Mouse (Mus musculus) kidney, embryonic 16.5 days (tissue): ENCODE data around the gene Endog. TPM values are rescaled to one million over a fixed set of nuclear protein-coding genes. Genes with fewer than 3 reads are reported as not detected.
"Not testable (repeated sequence)": the region's sequence is repeated elsewhere in the genome, so short reads cannot be mapped to it uniquely, and the experiment has no call there.

ENCODE experiments used
- ATAC-seq: fragments of 200-750 bp; cut with Nextera tagmentation; 2 replicates; pipeline ENCODE4 v1.8.0; 2017; ENCODE audit warnings: moderate TSS enrichment; ENCODE audit not compliant: low FRiP score, low TSS enrichment
- H3K27ac ChIP-seq: fragments of 300-500 bp; sonication (generic); 2 replicates; pipeline ENCODE4 v1.5.1; 2014; ENCODE audit warnings: low read length
- H3K27me3 ChIP-seq: fragments of 300-500 bp; sonication (generic); 2 replicates; pipeline ENCODE4 v1.6.1; 2014; ENCODE audit warnings: low read length, control low read depth, mixed read lengths; ENCODE audit not compliant: insufficient read depth
- H3K36me3 ChIP-seq: fragments of 300-500 bp; sonication (generic); 2 replicates; pipeline ENCODE4 v1.6.1; 2014; ENCODE audit warnings: low read length, control low read depth, mixed read lengths; ENCODE audit not compliant: insufficient read depth
- H3K4me1 ChIP-seq: fragments of 300-500 bp; sonication (generic); 2 replicates; pipeline ENCODE4 v1.6.1; 2014; ENCODE audit warnings: low read length, control low read depth, mixed read lengths; ENCODE audit not compliant: insufficient read depth
- H3K4me2 ChIP-seq: fragments of 300-500 bp; sonication (generic); replicated peaks from 2 replicates; pipeline ENCODE4 v1.6.1; 2014; ENCODE audit warnings: low read depth, low read length
- H3K4me3 ChIP-seq: fragments of 300-500 bp; sonication (generic); 2 replicates; pipeline ENCODE4 v1.5.1; 2014; ENCODE audit warnings: mild to moderate bottlenecking, low read length
- H3K9ac ChIP-seq: fragments of 300-500 bp; sonication (generic); replicated peaks from 2 replicates; pipeline ENCODE4 v1.6.1; 2014; ENCODE audit warnings: low read length
- H3K9me3 ChIP-seq: fragments of 300-500 bp; sonication (generic); 2 replicates; pipeline ENCODE4 v1.6.1; 2016; ENCODE audit warnings: low read length, control low read depth
- WGBS: fragments of 180-500 bp; shearing (Covaris S2); extraction: QIAGEN DNeasy Blood & Tissue Kit; methylation state at CpG from one replicate; pipeline ENCODE4 v1.1.7; 2014; 5-methylcytosine and 5-hydroxymethylcytosine counted together
- polyA plus RNA-seq: library from polyadenylated mRNA; unstranded; fragments of >200 nt; fragmentation: Nextera tagmentation; extraction: Ambion mirVana; gene quantifications from 2 replicates; pipeline ENCODE4 v1.2.1, GENCODE M21; 2015

Gene Endog
- polyA plus RNA-seq, 1 experiment from 2014 or later: 22.8 TPM

DNA sequence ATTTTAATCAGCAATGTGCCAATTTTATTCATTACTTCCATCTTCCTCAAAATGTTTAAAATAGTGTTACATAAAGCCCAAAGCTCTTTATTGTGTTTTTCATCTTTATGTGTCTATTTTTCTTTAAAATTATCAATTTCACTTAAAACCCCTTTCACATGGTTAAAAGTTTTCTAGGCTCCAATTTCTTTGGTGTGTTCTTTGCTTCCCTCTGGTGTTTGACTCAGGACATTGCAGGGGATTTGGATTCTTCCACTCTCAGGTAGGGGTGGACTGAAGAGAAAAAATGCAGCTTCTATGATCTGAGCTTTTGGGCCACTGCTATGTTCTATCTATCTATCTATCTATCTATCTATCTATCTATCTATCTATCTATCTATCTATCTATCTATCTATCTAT lies 9.5 kb upstream of the Endog start:
- Histone ChIP-seq H3K36me3 (no peaks in the 10 kb centered on the region), H3K4me2 (no peak overlapping the region), H3K27me3 (no peaks in the 10 kb centered on the region), H3K4me3 (no peak overlapping the region), H3K9me3 (peaks cover 11% of the 10 kb centered on the region), H3K4me1 (no peaks in the 10 kb centered on the region), H3K27ac (no peak overlapping the region), H3K9ac (no peak overlapping the region)
- no peak for ATAC-seq

DNA sequence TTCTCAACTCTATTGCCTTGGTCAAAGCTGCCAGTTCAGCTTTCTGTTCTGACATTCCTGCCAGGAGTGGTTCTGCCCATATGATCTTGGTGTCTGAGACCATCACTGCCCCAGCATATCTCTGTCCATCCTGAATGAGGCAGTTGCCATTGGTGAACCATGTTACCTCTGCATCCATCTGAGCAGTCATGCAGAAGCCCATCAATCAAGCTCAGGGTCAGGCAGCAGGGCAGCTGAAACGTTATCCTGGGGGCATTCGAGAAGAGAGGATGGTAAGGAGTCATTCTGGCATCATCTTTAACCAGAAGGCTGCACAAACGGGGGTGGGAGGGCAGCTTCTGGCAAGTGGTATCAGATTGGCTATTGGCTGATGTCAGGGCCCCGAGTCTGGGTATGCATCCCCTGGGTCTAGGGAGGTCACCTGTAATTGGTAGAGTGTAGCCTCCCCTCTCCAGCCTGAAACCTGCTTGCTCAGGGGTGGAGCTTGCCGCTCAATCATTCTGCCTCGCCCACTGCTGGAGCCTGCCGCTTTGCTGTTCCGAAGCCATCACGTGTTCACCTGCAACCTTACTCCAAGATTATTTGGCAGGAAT lies 6.9 kb upstream of the Endog start:
- no peaks in the 10 kb centered on the region for H3K27me3 ChIP-seq
- WGBS: 26% methylated on average over 9 of the region's 9 CpGs
- H3K27ac ChIP-seq: no peak overlapping the region
- no peak overlapping the region for H3K4me2 ChIP-seq
- H3K4me3 ChIP-seq: no peak overlapping the region
- peak; percentile 79 for ATAC-seq
- H3K4me1 ChIP-seq: no peaks in the 10 kb centered on the region
- H3K36me3 ChIP-seq: no peaks in the 10 kb centered on the region
- H3K9ac ChIP-seq: no peak overlapping the region
- H3K9me3 ChIP-seq: peaks cover 16% of the 10 kb centered on the region

DNA sequence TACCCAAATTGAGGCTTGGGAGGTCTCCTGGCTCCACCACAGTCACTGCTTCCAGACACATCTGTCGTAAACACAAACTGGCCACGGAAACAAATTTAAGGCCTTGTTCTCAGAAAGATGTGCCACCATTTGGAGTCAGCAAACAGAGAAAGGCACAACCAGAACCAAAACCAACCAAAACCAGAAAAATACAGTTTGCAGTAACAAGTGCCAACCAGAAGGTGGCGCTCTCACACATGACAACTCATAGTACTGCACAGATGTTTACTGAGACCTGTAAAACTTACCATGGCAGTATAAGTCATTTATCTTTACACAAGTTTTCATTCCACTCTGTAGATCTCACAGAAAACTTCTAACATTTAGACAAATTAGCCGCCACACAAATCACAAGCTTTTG lies 4.6 kb upstream of the Endog start:
- Histone ChIP-seq H3K4me2 (no peak overlapping the region), H3K4me1 (no peaks in the 10 kb centered on the region), H3K9ac (no peak overlapping the region), H3K9me3 (peaks cover 16% of the 10 kb centered on the region), H3K4me3 (no peak overlapping the region), H3K27me3 (no peaks in the 10 kb centered on the region), H3K36me3 (no peaks in the 10 kb centered on the region), H3K27ac (no peak overlapping the region)
- ATAC-seq: no peak
- 59% methylated on average over 4 of the region's 4 CpGs for WGBS

DNA sequence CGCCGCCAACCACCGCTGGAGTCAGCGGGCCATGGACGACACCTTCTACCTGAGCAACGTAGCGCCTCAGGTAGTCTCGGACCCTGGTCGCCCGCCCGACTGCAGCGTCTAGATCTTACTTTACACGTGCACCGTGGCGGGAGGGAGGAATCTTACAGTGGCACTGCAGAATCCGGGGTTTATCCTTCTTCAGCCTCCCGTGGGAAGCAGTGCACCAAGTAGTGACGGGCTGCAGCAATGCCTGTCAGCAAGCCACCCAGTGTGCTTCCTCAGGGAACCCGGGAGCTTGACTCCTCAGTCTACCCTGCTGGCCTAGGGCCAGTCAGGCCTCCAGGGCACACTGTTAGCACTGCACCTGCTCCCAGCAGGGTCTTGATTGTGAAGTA lies 697 bp downstream of the Endog start:
- Histone ChIP-seq H3K36me3 (peaks cover 42% of the 10 kb centered on the region), H3K4me2 (peak overlapping the region; percentile 98), H3K27me3 (no peaks in the 10 kb centered on the region), H3K4me1 (peaks cover 9% of the 10 kb centered on the region), H3K4me3 (peak overlapping the region; percentile 65), H3K27ac (peak overlapping the region; percentile 82), H3K9ac (peak overlapping the region; percentile 84), H3K9me3 (peaks cover 8% of the 10 kb centered on the region; the same call in 1 of the 2 replicates)
- under 1% methylated on average over 19 of the region's 19 CpGs for WGBS
- ATAC-seq: no peak

DNA sequence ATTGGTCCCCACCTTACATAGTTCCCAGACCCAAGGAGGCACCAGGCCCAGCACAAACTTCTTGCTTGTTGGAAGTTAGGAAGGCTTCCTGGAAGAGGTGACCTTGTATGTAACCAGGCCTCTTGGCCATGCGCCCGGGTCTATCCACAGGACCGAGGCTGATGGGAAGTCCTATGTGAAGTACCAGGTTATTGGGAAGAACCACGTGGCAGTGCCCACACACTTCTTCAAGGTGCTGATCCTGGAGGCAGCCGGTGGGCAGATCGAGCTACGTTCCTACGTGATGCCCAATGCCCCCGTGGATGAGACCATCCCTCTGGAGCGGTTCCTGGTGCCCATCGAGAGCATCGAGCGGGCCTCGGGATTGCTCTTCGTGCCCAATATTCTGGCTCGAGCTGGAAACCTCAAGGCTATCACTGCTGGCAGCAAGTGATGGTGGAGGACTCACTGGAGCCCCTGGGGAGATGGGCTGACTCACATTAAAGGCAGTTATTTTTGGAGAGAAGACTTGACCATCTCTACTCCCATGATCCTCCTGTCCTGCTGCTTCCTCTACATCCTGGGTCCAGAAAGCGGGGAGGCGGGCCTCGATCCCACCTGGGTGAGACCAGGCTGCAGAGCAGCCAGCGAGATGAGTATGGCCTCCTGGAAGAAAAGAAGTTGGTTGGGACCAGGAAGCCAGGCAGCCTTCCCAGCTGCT lies 2.4 kb downstream of the Endog start:
- H3K4me2 ChIP-seq: no peak overlapping the region
- 94% methylated on average over 20 of the region's 20 CpGs for WGBS
- ATAC-seq: no peak

DNA sequence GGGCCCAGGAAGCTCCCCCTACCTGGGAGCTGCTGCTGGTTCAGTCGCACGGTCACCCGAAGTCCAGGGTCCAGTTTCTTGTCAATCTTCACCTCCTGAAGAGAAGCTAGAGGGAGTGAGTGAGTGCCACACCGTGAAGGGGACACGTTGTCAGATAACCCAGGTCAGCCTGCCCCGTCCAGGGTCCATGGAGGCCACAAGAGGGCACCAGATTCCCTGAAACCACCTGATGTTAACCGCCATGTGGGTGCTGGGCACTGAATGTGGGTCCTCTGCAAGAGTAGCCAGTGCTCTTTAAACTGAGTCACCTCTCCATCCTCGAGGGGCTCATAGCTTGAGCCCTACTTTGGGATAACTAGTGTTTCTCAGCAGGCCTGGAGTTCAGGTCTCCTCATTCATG lies 4.6 kb downstream of the Endog start:
- no peaks in the 10 kb centered on the region for H3K27me3 ChIP-seq
- H3K36me3 ChIP-seq: peaks cover 42% of the 10 kb centered on the region
- ATAC-seq: no peak
- H3K4me3 ChIP-seq: no peak overlapping the region
- no peak overlapping the region for H3K9ac ChIP-seq
- H3K4me1 ChIP-seq: peaks cover 17% of the 10 kb centered on the region
- no peak overlapping the region for H3K27ac ChIP-seq
- WGBS: 90% methylated on average over 8 of the region's 8 CpGs
- no peak overlapping the region for H3K4me2 ChIP-seq
- peaks cover 5% of the 10 kb centered on the region; the same call in 1 of the 2 replicates for H3K9me3 ChIP-seq

More for the DNA sequence above, 2.4 kb downstream of the Endog start:
- Histone ChIP-seq H3K9ac (no peak overlapping the region), H3K27me3 (no peaks in the 10 kb centered on the region), H3K36me3 (peaks cover 42% of the 10 kb centered on the region), H3K4me3 (no peak overlapping the region), H3K4me1 (peaks cover 17% of the 10 kb centered on the region), H3K27ac (no peak overlapping the region), H3K9me3 (peaks cover 5% of the 10 kb centered on the region; the same call in 1 of the 2 replicates)

DNA sequence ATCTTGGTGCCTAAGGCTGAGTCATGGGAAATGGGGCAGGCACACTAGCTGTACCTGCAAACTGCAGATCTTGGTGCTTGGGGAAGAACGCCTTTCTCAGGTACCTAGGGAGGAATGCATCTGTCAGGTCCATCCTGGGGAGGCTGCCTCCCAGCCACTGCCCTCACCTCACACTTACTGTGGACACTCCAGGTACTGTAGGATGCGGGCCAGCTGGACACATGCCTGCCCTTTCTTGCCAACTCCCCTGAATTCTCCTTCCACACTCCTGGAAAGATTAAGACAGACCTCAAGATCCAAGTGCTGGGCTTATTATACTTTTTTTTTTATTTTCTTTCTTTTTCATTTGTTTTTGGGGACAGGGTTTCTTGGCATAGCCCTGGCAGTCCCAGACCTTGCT lies 5.3 kb downstream of the Endog start:
- H3K9me3 ChIP-seq: peaks cover 5% of the 10 kb centered on the region; the same call in 1 of the 2 replicates
- WGBS: 97% methylated on average over 2 of the region's 2 CpGs
- no peak overlapping the region for H3K4me3 ChIP-seq
- no peak for ATAC-seq
- H3K27me3 ChIP-seq: no peaks in the 10 kb centered on the region
- no peak overlapping the region for H3K4me2 ChIP-seq
- no peak overlapping the region for H3K9ac ChIP-seq
- H3K4me1 ChIP-seq: peaks cover 17% of the 10 kb centered on the region
- peaks cover 42% of the 10 kb centered on the region for H3K36me3 ChIP-seq
- no peak overlapping the region for H3K27ac ChIP-seq

DNA sequence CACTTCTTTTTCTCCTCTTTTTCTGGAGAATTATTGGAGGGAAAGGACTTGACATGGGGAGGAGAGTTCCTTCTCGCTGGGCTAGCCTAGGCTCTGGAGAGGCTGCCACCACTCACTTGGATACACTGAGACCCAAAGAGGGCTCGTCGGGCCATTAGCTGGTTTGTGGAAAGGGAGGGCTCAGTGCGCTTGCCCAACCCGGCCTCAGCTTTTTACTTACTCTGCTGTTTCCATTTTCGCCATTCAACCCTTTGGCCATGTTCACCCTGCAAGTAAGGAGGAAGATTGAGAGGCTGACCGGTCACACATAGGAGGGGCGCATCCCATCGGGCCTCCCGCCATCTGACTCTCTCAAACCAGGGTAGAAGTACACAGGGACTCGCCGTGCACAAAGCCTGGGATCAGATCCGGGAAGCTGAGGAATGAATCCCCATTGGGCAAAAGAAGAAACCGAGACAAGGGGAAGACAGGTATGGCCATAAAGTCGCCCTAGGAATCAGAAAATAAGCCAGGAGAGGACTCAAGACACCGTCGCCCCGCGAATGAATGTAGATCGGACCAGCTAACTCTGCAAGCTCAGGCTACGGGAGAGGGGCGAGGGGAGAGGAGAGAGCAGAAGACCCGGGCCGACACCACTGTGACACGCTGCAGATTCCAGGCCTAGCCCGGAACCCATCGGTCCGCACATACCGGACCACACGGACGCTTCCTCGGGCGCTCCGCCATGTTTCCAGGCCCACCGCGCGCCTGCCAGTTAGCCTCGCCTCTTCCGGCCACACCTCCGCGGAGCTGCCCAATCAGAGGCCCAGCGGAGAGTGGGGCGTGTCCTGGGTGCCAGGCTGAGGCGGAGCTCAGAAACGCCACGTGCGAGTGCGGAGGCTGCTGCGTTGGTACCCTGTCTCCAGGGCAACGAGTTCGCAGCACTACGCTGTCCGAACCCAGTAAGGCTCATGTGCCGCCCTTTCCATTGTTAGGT lies 6.7 kb downstream of the Endog start, which contains the start of gene Spout1:
Spout1 (minus strand) TSS at position 760 of the 976 bp plus-strand sequence.
- peak; percentile 96 for ATAC-seq
- H3K9ac ChIP-seq: peak within 1 kb of the TSS; percentile 88
- peaks cover 5% of the 10 kb centered on the region; the same call in 1 of the 2 replicates for H3K9me3 ChIP-seq
- H3K27me3 ChIP-seq: no peaks in the 10 kb centered on the region
- WGBS: 2% methylated on average over 53 of the region's 54 CpGs
- peak within 1 kb of the TSS; percentile 53; the same call in 1 of the 2 replicates for H3K27ac ChIP-seq
- peak within 1 kb of the TSS; percentile 85 for H3K4me3 ChIP-seq
- H3K36me3 ChIP-seq: peaks cover 37% of the 10 kb centered on the region
- peak within 1 kb of the TSS; percentile 88 for H3K4me2 ChIP-seq
- peaks cover 10% of the 10 kb centered on the region for H3K4me1 ChIP-seq

DNA sequence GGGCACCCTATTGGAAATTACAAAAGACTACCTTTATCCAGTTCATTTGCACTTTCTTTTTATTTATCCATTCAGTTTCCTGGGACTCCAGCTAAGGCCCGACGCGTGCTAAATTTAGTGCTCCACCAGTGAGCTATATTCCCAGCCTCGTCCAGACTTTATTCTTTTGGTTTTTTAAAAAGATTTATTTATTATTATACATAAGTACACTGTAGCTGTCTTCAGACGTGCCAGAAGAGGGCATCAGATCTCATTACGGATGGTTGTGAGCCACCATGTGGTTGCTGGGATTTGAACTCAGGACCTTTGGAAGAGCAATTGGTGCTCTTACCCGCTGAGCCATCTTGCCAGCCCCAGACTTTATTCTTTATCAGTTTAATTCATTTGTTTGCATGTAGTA lies 7.4 kb downstream of the Endog start:
- Histone ChIP-seq H3K4me3 (peak overlapping the region; percentile 85), H3K4me2 (peak overlapping the region; percentile 88), H3K36me3 (peaks cover 30% of the 10 kb centered on the region)
- peak; percentile 21 for ATAC-seq
- H3K9me3 ChIP-seq, H3K27me3 ChIP-seq, H3K27ac ChIP-seq, H3K9ac ChIP-seq, H3K4me1 ChIP-seq: not testable (repeated sequence)
- WGBS: 48% methylated on average over 7 of the region's 7 CpGs
